Mouse (Mus musculus): ENCODE measurements around the gene Slc11a2.

DNA sequence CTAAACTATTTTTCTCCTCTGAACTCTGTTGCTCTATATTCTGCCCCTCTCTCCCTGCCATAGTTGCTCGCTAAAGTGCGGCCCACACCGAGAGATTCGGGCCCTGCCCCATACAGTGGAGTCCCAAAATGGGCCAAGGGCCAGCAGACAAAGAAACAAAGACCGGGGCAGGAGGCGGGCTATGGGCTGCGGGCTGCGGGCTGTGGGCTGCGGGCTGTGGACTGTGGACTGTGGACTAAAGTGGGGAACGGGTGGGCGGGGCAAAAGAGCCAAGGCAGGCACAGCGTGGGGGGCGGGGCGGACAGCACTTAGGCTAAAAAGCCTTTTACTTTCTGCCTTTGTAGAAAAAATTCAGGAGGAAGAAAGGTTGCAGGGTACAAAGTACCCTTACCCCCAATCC, 78.1 kb downstream of the Slc11a2 start:
- no peak for TF ChIP-seq CTCF (IDR thresholded peaks at IDR 0.05; ENCODE audit: low read depth, low read length)
- no peak for TF ChIP-seq POLR2A (IDR thresholded peaks at IDR 0.05; ENCODE audit: borderline replicate concordance, low read depth, low read length)

Data from bone marrow macrophage, adult 2 months (primary cell).